Mouse (Mus musculus) limb, embryonic 13.5 days (tissue): ENCODE data around the gene Cldn2. TPM values are rescaled to one million over a fixed set of nuclear protein-coding genes. Genes with fewer than 3 reads are reported as not detected.

ENCODE experiments used
- ATAC-seq: fragments of 200-750 bp; cut with Nextera tagmentation; 2 replicates; pipeline ENCODE4 v1.8.0; 2017; ENCODE audit warnings: low read depth, moderate number of reproducible peaks, moderate TSS enrichment; ENCODE audit not compliant: low FRiP score
- H3K27ac ChIP-seq: fragments of 300-500 bp; sonication (generic); 2 replicates; pipeline ENCODE4 v1.5.1; 2015; ENCODE audit warnings: inconsistent platforms, mild to moderate bottlenecking, moderate library complexity
- H3K27me3 ChIP-seq: fragments of 300-500 bp; sonication (generic); 2 replicates; pipeline ENCODE4 v1.6.1; 2015; ENCODE audit warnings: mild to moderate bottlenecking, inconsistent platforms
- H3K36me3 ChIP-seq: fragments of 300-500 bp; sonication (generic); 2 replicates; pipeline ENCODE4 v1.6.1; 2015; ENCODE audit warnings: inconsistent platforms, mild to moderate bottlenecking, moderate library complexity
- H3K4me1 ChIP-seq: fragments of 300-500 bp; sonication (generic); 2 replicates; pipeline ENCODE4 v1.6.1; 2015; ENCODE audit warnings: inconsistent platforms
- H3K4me2 ChIP-seq: fragments of 300-500 bp; sonication (generic); replicated peaks from 2 replicates; pipeline ENCODE4 v1.6.1; 2015; ENCODE audit warnings: inconsistent platforms, mild to moderate bottlenecking, moderate library complexity
- H3K4me3 ChIP-seq: fragments of 300-500 bp; sonication (generic); 2 replicates; pipeline ENCODE4 v1.5.1; 2015; ENCODE audit warnings: moderate library complexity, mild to moderate bottlenecking, inconsistent platforms
- H3K9ac ChIP-seq: fragments of 300-500 bp; sonication (generic); 2 replicates; pipeline ENCODE4 v1.6.1; 2015; ENCODE audit warnings: mild to moderate bottlenecking, inconsistent platforms
- H3K9me3 ChIP-seq: fragments of 300-500 bp; sonication (generic); 2 replicates; pipeline ENCODE4 v1.6.1; 2016; ENCODE audit warnings: inconsistent platforms
- WGBS: fragments of 180-500 bp; shearing (Covaris S2); methylation state at CpG from one replicate; pipeline ENCODE4 v1.1.7; 2015; 5-methylcytosine and 5-hydroxymethylcytosine counted together
- polyA plus RNA-seq: library from polyadenylated mRNA; unstranded; fragments of >200 nt; fragmentation: Nextera tagmentation; extraction: Ambion mirVana; gene quantifications from 2 replicates; pipeline ENCODE4 v1.2.1, GENCODE M21; 2015

Cldn2 gene
- polyA plus RNA-seq, 1 experiment from 2014 or later, result 0.27 TPM

DNA sequence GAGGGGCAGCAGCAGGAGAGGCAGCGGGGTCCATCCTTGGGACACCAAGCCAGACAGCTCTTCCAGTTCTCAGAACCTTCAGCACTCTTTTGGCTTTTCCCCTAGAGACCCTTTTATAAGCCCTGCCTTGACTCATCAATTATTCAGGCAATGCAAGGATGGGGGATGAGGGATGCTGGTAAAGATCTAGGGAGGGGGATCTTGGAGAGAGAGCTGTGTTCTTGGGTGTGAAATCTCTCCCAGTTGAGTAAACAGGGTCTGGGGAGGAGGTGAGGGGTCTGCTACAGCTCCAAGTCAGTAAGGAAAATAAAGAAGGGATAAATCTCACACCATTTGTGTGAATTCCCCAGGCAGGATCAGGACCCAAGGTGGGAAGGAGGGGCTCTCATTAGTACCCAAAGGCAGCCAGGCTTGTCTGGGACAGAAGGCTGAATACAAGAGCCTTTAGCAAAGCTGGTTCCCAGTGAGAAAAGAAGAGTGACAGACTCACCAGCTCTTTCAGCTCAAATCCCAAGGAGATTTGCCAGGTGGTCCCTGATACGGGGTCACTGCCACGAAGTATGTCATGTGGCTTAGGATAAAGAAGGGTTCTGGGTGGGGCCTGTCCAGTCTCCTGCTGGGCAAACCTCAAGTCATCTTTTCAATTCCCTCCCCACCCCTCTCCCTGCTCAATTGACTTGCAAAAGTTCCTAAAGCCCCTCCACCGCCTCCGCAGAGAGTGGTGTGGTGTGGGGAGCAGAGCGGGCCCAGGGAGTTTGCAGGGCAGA lies 18.2 kb upstream of the Cldn2 start, which contains the start of gene Ripply1:
Gene Ripply1, minus strand, starts transcription at position 76 of the 767 bp plus-strand sequence.
- ATAC-seq, result no peak
- 30% methylated on average over 6 of the region's 6 CpGs for WGBS

DNA sequence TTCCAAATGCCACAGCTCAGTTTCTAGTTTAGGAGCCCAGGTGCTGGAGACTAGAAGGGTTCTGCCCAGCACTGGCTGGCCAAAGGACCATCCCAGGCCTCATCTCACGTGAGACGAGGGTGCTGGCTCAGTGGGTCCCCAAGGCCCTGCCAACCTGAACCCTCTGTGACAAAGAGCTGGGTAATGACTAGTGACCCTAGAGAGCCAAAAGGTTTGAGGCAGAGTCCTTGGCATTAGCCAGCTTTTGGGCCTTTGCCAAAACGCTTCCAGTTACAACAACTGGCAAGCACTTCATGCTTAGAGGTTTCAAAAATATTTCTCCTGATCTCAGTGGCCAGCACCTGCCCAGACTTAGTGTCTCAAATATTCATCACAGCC lies 17.6 kb upstream of the Cldn2 start:
- Histone ChIP-seq H3K4me2 (no peak overlapping the region), H3K27ac (no peak overlapping the region), H3K9ac (no peak overlapping the region), H3K4me3 (no peak overlapping the region), H3K4me1 (no peaks in the 10 kb centered on the region), H3K9me3 (no peaks in the 10 kb centered on the region), H3K36me3 (no peaks in the 10 kb centered on the region), H3K27me3 (peaks cover 49% of the 10 kb centered on the region)
- ATAC-seq, result no peak
- WGBS, result 64% methylated on average over 3 of the region's 3 CpGs

More for the DNA sequence above, 18.2 kb upstream of the Cldn2 start, which contains the start of gene Ripply1:
- Histone ChIP-seq H3K4me3 (no peak within 1 kb of the TSS), H3K9ac (no peak within 1 kb of the TSS), H3K4me2 (no peak within 1 kb of the TSS), H3K36me3 (no peaks in the 10 kb centered on the region), H3K4me1 (no peaks in the 10 kb centered on the region), H3K27me3 (peaks cover 51% of the 10 kb centered on the region), H3K27ac (no peak within 1 kb of the TSS), H3K9me3 (no peaks in the 10 kb centered on the region)

DNA sequence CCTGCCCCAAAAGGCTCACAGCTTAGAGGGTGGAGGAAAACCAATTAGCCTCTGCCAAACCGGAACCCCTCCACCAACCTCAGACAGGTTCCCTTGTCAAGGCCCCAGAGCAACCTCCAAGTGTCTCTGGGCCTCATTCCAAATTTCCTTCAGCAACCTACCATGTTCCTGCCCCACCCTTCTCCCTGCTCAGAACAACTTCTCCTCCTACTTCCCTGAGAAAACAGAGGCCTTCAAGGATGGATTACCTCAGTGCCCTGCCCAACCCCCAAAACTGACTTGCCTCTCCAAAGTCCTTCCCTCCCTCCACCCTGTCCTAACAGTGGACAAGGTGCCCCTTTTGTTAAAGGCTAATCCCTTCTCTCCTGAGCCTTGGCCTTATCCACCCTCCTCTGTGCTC lies 14.9 kb upstream of the Cldn2 start:
- H3K9ac ChIP-seq, result no peak overlapping the region
- no peak for ATAC-seq
- no peak overlapping the region for H3K4me3 ChIP-seq
- H3K36me3 ChIP-seq, result no peaks in the 10 kb centered on the region
- H3K4me1 ChIP-seq, result no peaks in the 10 kb centered on the region
- peaks cover 42% of the 10 kb centered on the region for H3K27me3 ChIP-seq
- no peaks in the 10 kb centered on the region for H3K9me3 ChIP-seq
- no peak overlapping the region for H3K4me2 ChIP-seq
- 27% methylated on average over 1 of the region's 1 CpGs for WGBS
- no peak overlapping the region for H3K27ac ChIP-seq

DNA sequence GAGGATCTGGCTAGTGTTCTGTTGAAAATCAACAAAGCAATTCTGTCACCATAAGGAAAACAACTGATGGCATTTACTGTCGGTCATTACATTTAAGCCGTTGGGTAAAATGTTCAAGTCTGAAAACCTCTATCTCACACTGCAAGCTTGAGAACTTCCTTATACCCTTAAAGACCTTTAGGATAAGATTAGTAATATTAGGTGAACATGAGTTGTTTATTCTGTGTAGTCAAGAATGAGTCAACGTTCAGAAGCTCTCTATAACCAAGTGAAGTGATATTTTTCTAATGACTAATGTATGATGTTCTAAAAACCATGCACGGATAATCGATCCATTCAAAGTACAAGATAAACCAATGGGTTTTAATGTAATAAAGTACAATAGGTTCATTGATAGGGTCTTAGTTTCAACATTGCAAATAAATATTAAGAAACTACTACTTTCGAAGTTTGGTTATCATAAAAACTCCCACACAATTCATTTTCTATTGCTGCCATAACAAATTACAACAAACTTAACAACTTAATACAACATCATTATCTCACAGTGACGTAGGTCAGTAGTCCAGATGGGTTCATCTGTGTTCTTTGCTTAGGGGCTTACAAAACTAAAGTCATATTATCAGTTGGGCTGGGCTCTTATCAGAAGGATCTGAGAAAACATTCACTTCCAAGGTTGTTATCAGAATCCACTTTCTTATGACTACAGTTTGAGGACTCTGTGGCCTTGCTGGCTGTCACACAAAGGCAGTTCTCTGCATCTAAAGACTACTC lies 6.4 kb upstream of the Cldn2 start:
- WGBS, result 83% methylated on average over 7 of the region's 7 CpGs
- Histone ChIP-seq H3K27ac (no peak overlapping the region), H3K4me3 (no peak overlapping the region), H3K9ac (no peak overlapping the region), H3K36me3 (no peaks in the 10 kb centered on the region), H3K4me1 (no peaks in the 10 kb centered on the region), H3K4me2 (no peak overlapping the region), H3K9me3 (no peaks in the 10 kb centered on the region), H3K27me3 (peaks cover 37% of the 10 kb centered on the region; the same call in 1 of the 2 replicates)
- no peak for ATAC-seq

DNA sequence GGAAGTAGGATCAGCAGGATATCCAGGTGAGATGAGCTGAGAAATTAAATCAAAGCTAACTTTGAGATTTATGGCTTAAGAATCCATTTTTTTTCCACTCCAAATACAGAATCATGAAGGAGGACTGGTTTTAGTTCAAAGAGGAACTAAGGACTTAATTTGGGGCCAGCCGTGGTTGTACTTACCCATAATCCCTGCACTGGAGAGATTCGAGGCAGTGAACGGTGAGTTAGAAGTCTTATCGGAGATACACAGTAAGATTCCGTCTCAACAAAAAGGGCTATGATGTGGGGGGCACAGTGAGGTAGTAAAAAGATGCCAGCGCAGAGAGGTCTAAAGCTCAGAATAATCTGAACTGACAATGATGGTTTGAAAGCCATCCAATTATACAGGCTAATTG lies 4.6 kb upstream of the Cldn2 start:
- peaks cover 36% of the 10 kb centered on the region; the same call in 1 of the 2 replicates for H3K27me3 ChIP-seq
- no peaks in the 10 kb centered on the region for H3K9me3 ChIP-seq
- no peak overlapping the region for H3K27ac ChIP-seq
- no peak overlapping the region for H3K4me2 ChIP-seq
- 76% methylated on average over 6 of the region's 6 CpGs for WGBS
- H3K36me3 ChIP-seq, result no peaks in the 10 kb centered on the region
- no peak overlapping the region for H3K4me3 ChIP-seq
- no peak for ATAC-seq
- H3K9ac ChIP-seq, result no peak overlapping the region
- H3K4me1 ChIP-seq, result no peaks in the 10 kb centered on the region

DNA sequence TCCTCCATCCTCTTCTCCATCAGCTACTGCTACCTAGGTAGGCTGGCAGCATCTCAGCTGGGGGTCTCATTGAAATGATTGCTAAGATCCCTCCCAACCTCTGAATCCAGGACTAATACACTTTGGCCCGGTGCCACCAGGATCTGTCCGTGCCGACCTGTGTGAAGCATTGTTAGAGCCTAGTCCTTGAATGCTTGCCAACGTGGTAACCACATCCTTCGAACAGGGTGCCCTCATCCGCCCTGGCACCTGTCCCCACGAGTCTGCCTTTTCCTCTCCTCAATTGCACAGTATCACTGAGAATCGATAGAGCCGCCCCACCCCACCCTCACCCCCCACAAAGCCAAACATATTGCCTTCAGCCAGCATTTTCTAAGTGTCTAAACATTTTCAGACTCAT lies 2.8 kb upstream of the Cldn2 start:
- no peak for ATAC-seq
- 75% methylated on average over 9 of the region's 9 CpGs for WGBS
- no peak overlapping the region for H3K4me2 ChIP-seq
- H3K27me3 ChIP-seq, result peaks cover 40% of the 10 kb centered on the region
- no peaks in the 10 kb centered on the region for H3K9me3 ChIP-seq
- H3K9ac ChIP-seq, result no peak overlapping the region
- no peak overlapping the region for H3K27ac ChIP-seq
- H3K4me1 ChIP-seq, result no peaks in the 10 kb centered on the region
- H3K4me3 ChIP-seq, result no peak overlapping the region
- no peaks in the 10 kb centered on the region for H3K36me3 ChIP-seq

DNA sequence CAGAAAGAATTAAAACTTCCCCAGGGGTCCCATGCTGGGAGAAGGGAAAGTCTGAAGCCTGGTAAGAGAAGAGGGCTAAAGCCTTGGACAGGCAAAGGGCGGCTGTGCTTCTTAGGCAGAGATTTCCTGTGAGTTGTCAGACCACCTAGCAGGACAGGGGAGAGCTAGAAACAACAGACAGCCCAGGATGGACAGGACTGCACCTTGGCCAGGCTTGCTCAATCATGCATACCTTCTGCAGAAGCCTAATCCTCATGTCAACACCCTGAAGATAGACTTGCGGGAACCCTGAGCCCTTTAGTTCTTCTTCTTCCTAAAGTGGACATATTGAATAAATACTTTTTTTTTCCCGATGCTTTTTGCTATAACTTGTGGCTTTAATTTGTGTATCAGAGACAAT lies 675 bp upstream of the Cldn2 start:
- Histone ChIP-seq H3K36me3 (no peaks in the 10 kb centered on the region), H3K27me3 (peaks cover 42% of the 10 kb centered on the region), H3K4me1 (no peaks in the 10 kb centered on the region), H3K4me2 (no peak overlapping the region), H3K27ac (no peak overlapping the region), H3K9me3 (no peaks in the 10 kb centered on the region), H3K4me3 (no peak overlapping the region), H3K9ac (no peak overlapping the region)
- WGBS, result 73% methylated on average over 3 of the region's 3 CpGs
- ATAC-seq, result no peak

DNA sequence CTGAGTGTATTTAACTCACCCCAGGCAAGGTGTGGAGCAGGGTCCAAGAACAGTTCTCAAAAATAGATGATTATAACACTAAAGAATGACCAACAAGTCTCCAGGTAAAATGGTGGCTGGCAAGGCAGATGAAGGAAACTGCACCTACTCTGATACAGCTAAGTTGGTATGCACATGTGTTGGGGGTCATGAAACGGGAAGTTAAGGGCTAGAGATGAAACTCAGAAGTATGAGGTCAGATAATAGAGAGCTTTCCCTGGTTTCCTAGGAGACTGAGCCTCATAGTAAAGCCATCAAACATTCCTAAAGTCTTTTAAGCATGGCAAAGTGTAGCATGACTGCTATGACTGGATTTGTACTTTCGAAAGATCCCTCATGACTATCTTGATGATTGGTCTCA lies 2.4 kb downstream of the Cldn2 start:
- Histone ChIP-seq H3K4me1 (0 out of 2 replicates have a peak, but pooled peaks cover 2% of the 10 kb centered on the region), H3K4me2 (no peak overlapping the region), H3K4me3 (no peak overlapping the region), H3K9ac (no peak overlapping the region), H3K27ac (no peak overlapping the region), H3K27me3 (peaks cover 32% of the 10 kb centered on the region), H3K9me3 (no peaks in the 10 kb centered on the region), H3K36me3 (no peaks in the 10 kb centered on the region)
- ATAC-seq, result no peak
- WGBS, result 73% methylated on average over 2 of the region's 2 CpGs

DNA sequence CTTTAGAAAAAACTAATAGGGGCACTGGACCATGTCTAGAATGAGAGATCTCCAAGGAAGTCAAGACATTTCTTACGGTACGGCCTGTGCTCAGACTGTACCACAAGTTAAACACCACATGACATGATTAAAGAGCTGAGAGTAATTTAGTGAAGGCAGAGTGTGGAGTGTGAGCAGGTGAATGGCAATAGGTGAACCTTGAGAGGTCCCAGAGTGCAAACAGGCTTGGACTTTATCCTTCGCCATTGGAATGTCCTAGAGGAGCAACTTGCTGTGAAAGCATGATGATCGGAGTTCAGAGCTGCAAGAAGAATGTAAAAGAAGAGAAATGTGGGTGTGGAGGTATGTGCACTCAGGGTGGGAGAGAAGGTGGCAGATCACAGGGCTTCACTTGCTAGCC lies 5.3 kb downstream of the Cldn2 start:
- no peak for ATAC-seq
- H3K36me3 ChIP-seq, result no peaks in the 10 kb centered on the region
- H3K9me3 ChIP-seq, result no peaks in the 10 kb centered on the region
- H3K4me2 ChIP-seq, result no peak overlapping the region
- no peak overlapping the region for H3K9ac ChIP-seq
- no peak overlapping the region for H3K4me3 ChIP-seq
- H3K4me1 ChIP-seq, result 0 out of 2 replicates have a peak, but pooled peaks cover 3% of the 10 kb centered on the region
- peaks cover 38% of the 10 kb centered on the region for H3K27me3 ChIP-seq
- 87% methylated on average over 4 of the region's 4 CpGs for WGBS
- no peak overlapping the region for H3K27ac ChIP-seq

DNA sequence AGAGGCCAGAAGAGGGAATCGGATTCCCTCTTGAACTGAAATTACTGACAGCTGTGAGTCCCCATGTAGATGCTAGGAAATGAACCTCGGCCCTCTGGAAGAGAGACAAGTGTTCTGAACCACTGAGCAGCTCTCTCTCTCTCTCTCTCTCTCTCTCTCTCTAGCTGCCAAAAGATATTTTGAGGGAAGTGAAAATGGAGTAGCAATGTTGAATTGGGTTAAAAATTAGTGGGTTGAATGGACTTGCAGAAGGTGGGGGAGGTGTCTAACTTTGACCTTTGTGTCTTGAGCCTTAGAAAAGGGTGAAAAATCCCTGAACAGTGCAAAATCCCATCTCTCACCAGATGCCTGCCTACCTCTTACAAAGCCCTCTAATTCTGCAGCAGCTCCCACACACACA lies 6.8 kb downstream of the Cldn2 start:
- H3K9ac ChIP-seq, result no peak overlapping the region
- peaks cover 32% of the 10 kb centered on the region for H3K27me3 ChIP-seq
- H3K27ac ChIP-seq, result no peak overlapping the region
- no peak for ATAC-seq
- H3K4me3 ChIP-seq, result no peak overlapping the region
- H3K4me2 ChIP-seq, result no peak overlapping the region
- no peaks in the 10 kb centered on the region for H3K36me3 ChIP-seq
- H3K9me3 ChIP-seq, result no peaks in the 10 kb centered on the region
- H3K4me1 ChIP-seq, result 0 out of 2 replicates have a peak, but pooled peaks cover 3% of the 10 kb centered on the region
- 62% methylated on average over 2 of the region's 2 CpGs for WGBS

DNA sequence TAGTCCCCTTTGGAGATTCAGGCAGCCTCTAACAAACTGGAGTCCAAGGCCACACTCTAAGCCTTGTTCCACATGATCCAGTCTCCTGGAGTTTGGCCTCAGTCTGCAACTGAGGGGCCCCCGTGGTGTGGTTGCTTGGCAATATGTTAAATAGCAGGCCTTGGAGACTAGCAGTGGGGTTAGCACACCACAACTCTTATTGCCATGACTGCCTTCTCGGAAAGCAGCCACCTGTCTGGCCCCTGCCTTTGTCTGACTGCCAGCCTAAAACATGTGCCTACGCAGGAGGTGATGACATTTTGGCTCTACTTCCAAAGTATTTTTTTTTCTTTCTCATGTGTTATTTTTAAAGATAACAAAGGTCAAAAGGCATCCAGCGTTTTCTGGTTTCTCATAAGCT lies 7.5 kb downstream of the Cldn2 start:
- 53% methylated on average over 4 of the region's 4 CpGs for WGBS
- Histone ChIP-seq H3K9me3 (no peaks in the 10 kb centered on the region), H3K4me2 (no peak overlapping the region)

DNA sequence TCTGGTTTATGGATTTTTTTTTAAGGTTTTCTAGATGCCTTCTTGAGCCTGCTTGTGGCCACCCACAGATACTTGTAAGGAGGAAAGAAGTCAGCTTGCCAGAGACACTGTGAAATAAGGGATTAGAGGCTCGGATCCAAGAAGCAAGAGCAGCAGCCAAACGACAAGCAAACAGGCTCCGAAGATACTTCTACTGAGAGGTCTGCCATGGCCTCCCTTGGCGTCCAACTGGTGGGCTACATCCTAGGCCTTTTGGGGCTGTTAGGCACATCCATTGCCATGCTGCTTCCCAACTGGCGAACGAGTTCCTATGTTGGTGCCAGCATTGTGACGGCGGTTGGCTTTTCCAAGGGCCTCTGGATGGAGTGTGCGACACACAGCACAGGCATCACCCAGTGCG lies 7.9 kb downstream of the Cldn2 start:
- Histone ChIP-seq H3K9me3 (no peaks in the 10 kb centered on the region), H3K4me3 (no peak overlapping the region), H3K4me1 (0 out of 2 replicates have a peak, but pooled peaks cover 3% of the 10 kb centered on the region), H3K9ac (no peak overlapping the region), H3K4me2 (no peak overlapping the region), H3K27ac (no peak overlapping the region), H3K36me3 (no peaks in the 10 kb centered on the region), H3K27me3 (peaks cover 42% of the 10 kb centered on the region; the same call in 1 of the 2 replicates)
- ATAC-seq, result no peak
- 85% methylated on average over 10 of the region's 10 CpGs for WGBS

More for the DNA sequence above, 7.5 kb downstream of the Cldn2 start:
- H3K4me1 ChIP-seq, result 0 out of 2 replicates have a peak, but pooled peaks cover 3% of the 10 kb centered on the region
- H3K9ac ChIP-seq, result no peak overlapping the region
- no peak overlapping the region for H3K27ac ChIP-seq
- H3K27me3 ChIP-seq, result peaks cover 37% of the 10 kb centered on the region; the same call in 1 of the 2 replicates
- no peaks in the 10 kb centered on the region for H3K36me3 ChIP-seq
- no peak overlapping the region for H3K4me3 ChIP-seq
- ATAC-seq, result no peak; the same call in 1 of the 2 replicates
